Mouse (Mus musculus) limb, embryonic 14.5 days (tissue): ENCODE measurements around the gene Armh2. TPM values are rescaled to one million over a fixed set of nuclear protein-coding genes. Genes with fewer than 3 reads are reported as not detected.

Experiments
- ATAC-seq: fragments of 200-750 bp; cut with Nextera tagmentation; 2 replicates; pipeline ENCODE4 v1.8.0; 2017; ENCODE audit warnings: low read depth, moderate number of reproducible peaks, moderate TSS enrichment; ENCODE audit not compliant: low FRiP score
- DNase-seq: peaks from one replicate; pipeline ENCODE4 v3.0.0-alpha.2; 2015; ENCODE audit warnings: low spot score
- H3K27ac ChIP-seq: fragments of 300-500 bp; sonication (generic); replicated peaks from 2 replicates; pipeline ENCODE4 v1.5.1; 2014; ENCODE audit warnings: low read depth, mild to moderate bottlenecking, low read length, moderate library complexity, mixed read lengths
- H3K27me3 ChIP-seq: fragments of 300-500 bp; sonication (generic); 2 replicates; pipeline ENCODE4 v1.6.1; 2014; ENCODE audit warnings: low read length, mixed read lengths; ENCODE audit not compliant: control insufficient read depth, insufficient read depth
- H3K36me3 ChIP-seq: fragments of 300-500 bp; sonication (generic); 2 replicates; pipeline ENCODE4 v1.6.1; 2014; ENCODE audit warnings: mild to moderate bottlenecking, low read length, moderate library complexity, mixed read lengths; ENCODE audit not compliant: control insufficient read depth, insufficient read depth
- H3K4me1 ChIP-seq: fragments of 300-500 bp; sonication (generic); 2 replicates; pipeline ENCODE4 v1.6.1; 2014; ENCODE audit warnings: antibody characterized with exemption, low read length, mixed read lengths; ENCODE audit not compliant: control insufficient read depth, insufficient read depth
- H3K4me2 ChIP-seq: fragments of 300-500 bp; sonication (generic); replicated peaks from 2 replicates; pipeline ENCODE4 v1.6.1; 2014; ENCODE audit warnings: low read depth, mild to moderate bottlenecking, low read length, moderate library complexity; ENCODE audit not compliant: severe bottlenecking
- H3K4me3 ChIP-seq: fragments of 300-500 bp; sonication (generic); replicated peaks from 2 replicates; pipeline ENCODE4 v1.5.1; 2014; ENCODE audit warnings: low read length
- H3K9ac ChIP-seq: fragments of 300-500 bp; sonication (generic); 2 replicates; pipeline ENCODE4 v1.6.1; 2014; ENCODE audit warnings: mild to moderate bottlenecking, low read depth, low read length, moderate library complexity; ENCODE audit not compliant: severe bottlenecking
- H3K9me3 ChIP-seq: fragments of 300-500 bp; sonication (generic); 2 replicates; pipeline ENCODE4 v1.6.1; 2016; ENCODE audit warnings: low read length; ENCODE audit not compliant: control insufficient read depth
- POLR2A ChIP-seq: fragments of 200-500 bp; IDR thresholded peaks from 2 replicates; pipeline ENCODE4 v1.8.0; 2012; ENCODE audit warnings: inconsistent platforms, mild to moderate bottlenecking, moderate library complexity, borderline replicate concordance; ENCODE audit not compliant: insufficient read depth, insufficient read length; ENCODE audit errors: extremely low read depth
- WGBS: fragments of 180-500 bp; shearing (Covaris S2); extraction: QIAGEN DNeasy Blood & Tissue Kit; methylation state at CpG from one replicate; pipeline ENCODE4 v1.1.7; 2014; 5-methylcytosine and 5-hydroxymethylcytosine counted together
- polyA plus RNA-seq, 2 experiments: library from polyadenylated mRNA; depleted of rRNA in 1 of 2; stranded (reverse) in 1 of 2; unstranded in 1 of 2; fragments of >200 nt; fragmentation: Nextera tagmentation in 1 of 2; extraction: Ambion mirVana in 1 of 2; gene quantifications; 2 replicates each; pipeline versions ENCODE4 v1.2.1 to v1.2.3; 2012 to 2014

Armh2 gene
- polyA plus RNA-seq, 2 experiments: not detected

GRCm38 (mm10) chr13:24792411-24793045 lies 51.5 kb downstream of the Armh2 start:
- Histone ChIP-seq H3K4me2 (no peak overlapping the region), H3K27ac (no peak overlapping the region), H3K9me3 (no peaks in the 10 kb centered on the region), H3K4me3 (no peak overlapping the region), H3K27me3 (no peaks in the 10 kb centered on the region), H3K4me1 (no peaks in the 10 kb centered on the region), H3K9ac (no peak overlapping the region), H3K36me3 (no peaks in the 10 kb centered on the region)
- WGBS: 85% methylated on average over 9 of the region's 9 CpGs
- DNase-seq (no peak), ATAC-seq (no peak)
- no peak for TF ChIP-seq POLR2A

Other genes starting within 250 kb of the Armh2 start
- 5.1 and 6.0 TPM in 2 replicates for gene Ripor2, start 159.0 kb upstream of the Armh2 start, polyA plus RNA-seq (2012; rRNA removed)
- 5.0 and 5.1 TPM in 2 replicates for gene Ripor2, start 159.0 kb upstream of the Armh2 start, polyA plus RNA-seq (2014; fragmentation: Nextera tagmentation; extraction: Ambion mirVana)
- gene Gmnn, start 20.7 kb downstream of the Armh2 start, polyA plus RNA-seq (2012; rRNA removed): 22.1 and 43.0 TPM in 2 replicates
- gene Gmnn, start 20.7 kb downstream of the Armh2 start, polyA plus RNA-seq (2014; fragmentation: Nextera tagmentation; extraction: Ambion mirVana): 78.7 and 83.6 TPM in 2 replicates
- 70.5 and 87.7 TPM in 2 replicates for gene BC005537, start 60.4 kb downstream of the Armh2 start, polyA plus RNA-seq (2012; rRNA removed)
- gene BC005537, start 60.4 kb downstream of the Armh2 start, polyA plus RNA-seq (2014; fragmentation: Nextera tagmentation; extraction: Ambion mirVana): 29.3 and 32.0 TPM in 2 replicates
- gene Acot13, start 90.3 kb downstream of the Armh2 start, polyA plus RNA-seq (2012; rRNA removed): 35.5 and 44.8 TPM in 2 replicates
- 70.5 and 76.7 TPM in 2 replicates for gene Acot13, start 90.3 kb downstream of the Armh2 start, polyA plus RNA-seq (2014; fragmentation: Nextera tagmentation; extraction: Ambion mirVana)
- gene Tdp2, start 90.4 kb downstream of the Armh2 start, polyA plus RNA-seq (2012; rRNA removed): 66.9 and 68.2 TPM in 2 replicates
- 41.5 and 51.9 TPM in 2 replicates for gene Tdp2, start 90.4 kb downstream of the Armh2 start, polyA plus RNA-seq (2014; fragmentation: Nextera tagmentation; extraction: Ambion mirVana)
- 0.09 and 0.11 TPM in 2 replicates for gene D130043K22Rik, start 103.9 kb downstream of the Armh2 start, polyA plus RNA-seq (2012; rRNA removed)
- 0.04 TPM in 2 replicates for gene D130043K22Rik, start 103.9 kb downstream of the Armh2 start, polyA plus RNA-seq (2014; fragmentation: Nextera tagmentation; extraction: Ambion mirVana)
- gene Aldh5a1, start 196.4 kb downstream of the Armh2 start, polyA plus RNA-seq (2012; rRNA removed): 6.3 and 6.7 TPM in 2 replicates
- 5.3 and 5.5 TPM in 2 replicates for gene Aldh5a1, start 196.4 kb downstream of the Armh2 start, polyA plus RNA-seq (2014; fragmentation: Nextera tagmentation; extraction: Ambion mirVana)
- 2.1 and 2.4 TPM in 2 replicates for gene Gpld1, start 201.9 kb downstream of the Armh2 start, polyA plus RNA-seq (2012; rRNA removed)
- 2.1 and 3.5 TPM in 2 replicates for gene Gpld1, start 201.9 kb downstream of the Armh2 start, polyA plus RNA-seq (2014; fragmentation: Nextera tagmentation; extraction: Ambion mirVana)